Mouse (Mus musculus) lung, adult 2 months (tissue): ENCODE data around the gene Gon4l.
"Not testable (repeated sequence)": the region's sequence is repeated elsewhere in the genome, so short reads cannot be mapped to it uniquely, and the experiment has no call there.

Experiments used
- CTCF ChIP-seq: fragments of 200-500 bp; IDR thresholded peaks from 2 replicates; pipeline ENCODE4 v1.5.1; 2011; ENCODE audit warnings: mild to moderate bottlenecking, low read length, control low read depth; ENCODE audit not compliant: insufficient read depth
- POLR2A ChIP-seq: fragments of 200-500 bp; IDR thresholded peaks from 2 replicates; pipeline ENCODE4 v1.6.1; 2011; ENCODE audit warnings: low read depth, mild to moderate bottlenecking, control low read depth, low read length, borderline replicate concordance; ENCODE audit errors: extremely low read depth

- TF ChIP-seq POLR2A, CTCF: not testable (repeated sequence)
Measured at GRCm38 (mm10) chr3:88866735-88867134, 31.7 kb downstream of the Gon4l start.
